Mouse (Mus musculus) kidney, embryonic 16.5 days (tissue): ENCODE results near the gene Rps6kc1. TPM values are rescaled to one million over a fixed set of nuclear protein-coding genes. Genes with fewer than 3 reads are reported as not detected.
A peak's percentile ranks its signal among the peaks of the same experiment; 100 is the strongest.

ENCODE experiments used
- ATAC-seq: fragments of 200-750 bp; cut with Nextera tagmentation; 2 replicates; pipeline ENCODE4 v1.8.0; 2017; ENCODE audit warnings: moderate TSS enrichment; ENCODE audit not compliant: low FRiP score, low TSS enrichment
- H3K27ac ChIP-seq: fragments of 300-500 bp; sonication (generic); 2 replicates; pipeline ENCODE4 v1.5.1; 2014; ENCODE audit warnings: low read length
- H3K27me3 ChIP-seq: fragments of 300-500 bp; sonication (generic); 2 replicates; pipeline ENCODE4 v1.6.1; 2014; ENCODE audit warnings: low read length, control low read depth, mixed read lengths; ENCODE audit not compliant: insufficient read depth
- H3K36me3 ChIP-seq: fragments of 300-500 bp; sonication (generic); 2 replicates; pipeline ENCODE4 v1.6.1; 2014; ENCODE audit warnings: low read length, control low read depth, mixed read lengths; ENCODE audit not compliant: insufficient read depth
- H3K4me1 ChIP-seq: fragments of 300-500 bp; sonication (generic); 2 replicates; pipeline ENCODE4 v1.6.1; 2014; ENCODE audit warnings: low read length, control low read depth, mixed read lengths; ENCODE audit not compliant: insufficient read depth
- H3K4me2 ChIP-seq: fragments of 300-500 bp; sonication (generic); replicated peaks from 2 replicates; pipeline ENCODE4 v1.6.1; 2014; ENCODE audit warnings: low read depth, low read length
- H3K4me3 ChIP-seq: fragments of 300-500 bp; sonication (generic); 2 replicates; pipeline ENCODE4 v1.5.1; 2014; ENCODE audit warnings: mild to moderate bottlenecking, low read length
- H3K9ac ChIP-seq: fragments of 300-500 bp; sonication (generic); replicated peaks from 2 replicates; pipeline ENCODE4 v1.6.1; 2014; ENCODE audit warnings: low read length
- H3K9me3 ChIP-seq: fragments of 300-500 bp; sonication (generic); 2 replicates; pipeline ENCODE4 v1.6.1; 2016; ENCODE audit warnings: low read length, control low read depth
- WGBS: fragments of 180-500 bp; shearing (Covaris S2); extraction: QIAGEN DNeasy Blood & Tissue Kit; methylation state at CpG from one replicate; pipeline ENCODE4 v1.1.7; 2014; 5-methylcytosine and 5-hydroxymethylcytosine counted together
- polyA plus RNA-seq: library from polyadenylated mRNA; unstranded; fragments of >200 nt; fragmentation: Nextera tagmentation; extraction: Ambion mirVana; gene quantifications from 2 replicates; pipeline ENCODE4 v1.2.1, GENCODE M21; 2015

Gene Rps6kc1
- polyA plus RNA-seq, 1 experiment from 2014 or later, result 14.4 TPM

- ATAC-seq, result no peak
- Histone ChIP-seq H3K27me3 (no peaks in the 10 kb centered on the region), H3K4me2 (no peak overlapping the region), H3K9ac (no peak overlapping the region), H3K9me3 (no peaks in the 10 kb centered on the region), H3K4me3 (no peak overlapping the region), H3K36me3 (peaks cover 13% of the 10 kb centered on the region), H3K4me1 (no peaks in the 10 kb centered on the region), H3K27ac (no peak overlapping the region)
- 77% methylated on average over 6 of the region's 6 CpGs for WGBS
Measured at GRCm38 (mm10) chr1:190880638-190881037, 30.9 kb downstream of the Rps6kc1 start.

- H3K4me1 ChIP-seq, result no peaks in the 10 kb centered on the region
- 91% methylated on average over 6 of the region's 6 CpGs for WGBS
- no peak for ATAC-seq
Measured at GRCm38 (mm10) chr1:190875751-190876150, 35.8 kb downstream of the Rps6kc1 start.

GRCm38 (mm10) chr1:190875089-190875488 is 36.5 kb downstream of the Rps6kc1 start:
- Histone ChIP-seq H3K9ac (no peak overlapping the region), H3K27ac (no peak overlapping the region), H3K27me3 (no peaks in the 10 kb centered on the region), H3K4me1 (no peaks in the 10 kb centered on the region), H3K4me3 (no peak overlapping the region), H3K4me2 (no peak overlapping the region), H3K36me3 (peaks cover 14% of the 10 kb centered on the region), H3K9me3 (no peaks in the 10 kb centered on the region)
- ATAC-seq, result no peak
- WGBS, result 81% methylated on average over 4 of the region's 4 CpGs

More at GRCm38 (mm10) chr1:190875751-190876150, 35.8 kb downstream of the Rps6kc1 start:
- H3K36me3 ChIP-seq, result peaks cover 14% of the 10 kb centered on the region
- no peak overlapping the region for H3K9ac ChIP-seq
- H3K27me3 ChIP-seq, result no peaks in the 10 kb centered on the region
- no peak overlapping the region for H3K4me3 ChIP-seq
- no peaks in the 10 kb centered on the region for H3K9me3 ChIP-seq
- H3K27ac ChIP-seq, result no peak overlapping the region
- no peak overlapping the region for H3K4me2 ChIP-seq

- Histone ChIP-seq H3K27ac (no peak overlapping the region), H3K4me1 (no peaks in the 10 kb centered on the region), H3K9ac (no peak overlapping the region), H3K4me2 (no peak overlapping the region), H3K27me3 (no peaks in the 10 kb centered on the region), H3K4me3 (no peak overlapping the region), H3K36me3 (peaks cover 14% of the 10 kb centered on the region), H3K9me3 (no peaks in the 10 kb centered on the region)
- ATAC-seq, result no peak
- WGBS, result 89% methylated on average over 12 of the region's 12 CpGs
Measured at GRCm38 (mm10) chr1:190871068-190871467, 40.5 kb downstream of the Rps6kc1 start.

GRCm38 (mm10) chr1:190869996-190870395 is 41.6 kb downstream of the Rps6kc1 start:
- H3K4me1 ChIP-seq, result no peaks in the 10 kb centered on the region
- H3K9me3 ChIP-seq, result no peaks in the 10 kb centered on the region
- no peak overlapping the region for H3K4me2 ChIP-seq
- H3K9ac ChIP-seq, result no peak overlapping the region
- H3K27me3 ChIP-seq, result no peaks in the 10 kb centered on the region
- peaks cover 17% of the 10 kb centered on the region for H3K36me3 ChIP-seq
- ATAC-seq, result no peak
- H3K4me3 ChIP-seq, result no peak overlapping the region
- 0 out of 2 replicates have a peak overlapping the region, but pooled peaks have one; percentile 10 for H3K27ac ChIP-seq
- 84% methylated on average over 4 of the region's 4 CpGs for WGBS

GRCm38 (mm10) chr1:190868790-190869189 is 42.8 kb downstream of the Rps6kc1 start:
- Histone ChIP-seq H3K27me3 (no peaks in the 10 kb centered on the region), H3K4me3 (no peak overlapping the region), H3K36me3 (peaks cover 17% of the 10 kb centered on the region), H3K9me3 (no peaks in the 10 kb centered on the region), H3K9ac (no peak overlapping the region), H3K4me1 (no peaks in the 10 kb centered on the region), H3K27ac (no peak overlapping the region), H3K4me2 (no peak overlapping the region)
- ATAC-seq, result no peak
- WGBS, result 79% methylated on average over 3 of the region's 3 CpGs

GRCm38 (mm10) chr1:190861626-190862025 is 49.9 kb downstream of the Rps6kc1 start:
- H3K27ac ChIP-seq, result no peak overlapping the region
- H3K4me1 ChIP-seq, result no peaks in the 10 kb centered on the region
- no peak overlapping the region for H3K4me2 ChIP-seq
- H3K27me3 ChIP-seq, result no peaks in the 10 kb centered on the region
- H3K4me3 ChIP-seq, result no peak overlapping the region
- no peak overlapping the region for H3K9ac ChIP-seq
- no peaks in the 10 kb centered on the region for H3K9me3 ChIP-seq
- 58% methylated on average over 5 of the region's 5 CpGs for WGBS
- 0 out of 2 replicates have a peak, but pooled peaks cover 2% of the 10 kb centered on the region for H3K36me3 ChIP-seq
- no peak for ATAC-seq

GRCm38 (mm10) chr1:190854465-190854864 is 57.1 kb downstream of the Rps6kc1 start:
- WGBS, result 63% methylated on average over 3 of the region's 3 CpGs
- Histone ChIP-seq H3K27ac (no peak overlapping the region), H3K9me3 (no peaks in the 10 kb centered on the region), H3K9ac (no peak overlapping the region), H3K4me3 (no peak overlapping the region), H3K36me3 (peaks cover 5% of the 10 kb centered on the region; the same call in 1 of the 2 replicates), H3K27me3 (no peaks in the 10 kb centered on the region), H3K4me2 (no peak overlapping the region), H3K4me1 (no peaks in the 10 kb centered on the region)
- no peak for ATAC-seq

GRCm38 (mm10) chr1:190849162-190849865 is 62.3 kb downstream of the Rps6kc1 start:
- Histone ChIP-seq H3K36me3 (no peaks in the 10 kb centered on the region), H3K4me2 (no peak overlapping the region), H3K9me3 (no peaks in the 10 kb centered on the region), H3K9ac (no peak overlapping the region), H3K4me3 (no peak overlapping the region), H3K4me1 (no peaks in the 10 kb centered on the region), H3K27ac (no peak overlapping the region), H3K27me3 (no peaks in the 10 kb centered on the region)
- 65% methylated on average over 11 of the region's 11 CpGs for WGBS
- peak; percentile 59; the same call in 1 of the 2 replicates for ATAC-seq

- H3K27ac ChIP-seq, result no peak overlapping the region
- no peak overlapping the region for H3K4me2 ChIP-seq
- no peaks in the 10 kb centered on the region for H3K9me3 ChIP-seq
- H3K36me3 ChIP-seq, result no peaks in the 10 kb centered on the region
- H3K9ac ChIP-seq, result no peak overlapping the region
- H3K4me3 ChIP-seq, result no peak overlapping the region
- no peaks in the 10 kb centered on the region for H3K27me3 ChIP-seq
- 66% methylated on average over 3 of the region's 3 CpGs for WGBS
- no peak for ATAC-seq
- no peaks in the 10 kb centered on the region for H3K4me1 ChIP-seq
Measured at GRCm38 (mm10) chr1:190848676-190849075, 62.9 kb downstream of the Rps6kc1 start.
